Mouse (Mus musculus) embryonic facial prominence, embryonic 13.5 days (tissue): ENCODE measurements around the gene Med16. TPM values are rescaled to one million over a fixed set of nuclear protein-coding genes. Genes with fewer than 3 reads are reported as not detected.
A peak's percentile ranks its signal among the peaks of the same experiment; 100 is the strongest.

Experiments used
- ATAC-seq: fragments of 200-750 bp; cut with Nextera tagmentation; 2 replicates; pipeline ENCODE4 v1.8.0; 2017; ENCODE audit warnings: low read depth; ENCODE audit not compliant: insufficient number of reproducible peaks, insufficient read depth, low FRiP score, low TSS enrichment
- H3K27ac ChIP-seq: fragments of 300-500 bp; sonication (generic); 2 replicates; pipeline ENCODE4 v1.5.1; 2015; ENCODE audit warnings: moderate library complexity, mild to moderate bottlenecking, inconsistent platforms
- H3K27me3 ChIP-seq: fragments of 300-500 bp; sonication (generic); 2 replicates; pipeline ENCODE4 v1.6.1; 2015; ENCODE audit warnings: mild to moderate bottlenecking, inconsistent platforms
- H3K36me3 ChIP-seq: fragments of 300-500 bp; sonication (generic); 2 replicates; pipeline ENCODE4 v1.6.1; 2015; ENCODE audit warnings: mild to moderate bottlenecking, inconsistent platforms
- H3K4me1 ChIP-seq: fragments of 300-500 bp; sonication (generic); 2 replicates; pipeline ENCODE4 v1.6.1; 2015; ENCODE audit warnings: inconsistent platforms
- H3K4me2 ChIP-seq: fragments of 300-500 bp; sonication (generic); 2 replicates; pipeline ENCODE4 v1.6.1; 2015; ENCODE audit warnings: moderate library complexity, mild to moderate bottlenecking, inconsistent platforms
- H3K4me3 ChIP-seq: fragments of 300-500 bp; sonication (generic); 2 replicates; pipeline ENCODE4 v1.5.1; 2015; ENCODE audit warnings: mild to moderate bottlenecking, inconsistent platforms
- H3K9ac ChIP-seq: fragments of 300-500 bp; sonication (generic); 2 replicates; pipeline ENCODE4 v1.6.1; 2015; ENCODE audit warnings: mild to moderate bottlenecking, inconsistent platforms
- H3K9me3 ChIP-seq: fragments of 300-500 bp; sonication (generic); 2 replicates; pipeline ENCODE4 v1.6.1; 2016; ENCODE audit warnings: inconsistent platforms
- WGBS: fragments of 180-500 bp; shearing (Covaris S2); methylation state at CpG from one replicate; pipeline ENCODE4 v1.1.7; 2015; ENCODE audit warnings: mixed read lengths; 5-methylcytosine and 5-hydroxymethylcytosine counted together
- polyA plus RNA-seq: library from polyadenylated mRNA; unstranded; fragments of >200 nt; fragmentation: Nextera tagmentation; extraction: Ambion mirVana; gene quantifications from 2 replicates; pipeline ENCODE4 v1.2.1, GENCODE M21; 2015

Gene Med16
- polyA plus RNA-seq, 1 experiment from 2014 or later = 49.3 TPM

DNA sequence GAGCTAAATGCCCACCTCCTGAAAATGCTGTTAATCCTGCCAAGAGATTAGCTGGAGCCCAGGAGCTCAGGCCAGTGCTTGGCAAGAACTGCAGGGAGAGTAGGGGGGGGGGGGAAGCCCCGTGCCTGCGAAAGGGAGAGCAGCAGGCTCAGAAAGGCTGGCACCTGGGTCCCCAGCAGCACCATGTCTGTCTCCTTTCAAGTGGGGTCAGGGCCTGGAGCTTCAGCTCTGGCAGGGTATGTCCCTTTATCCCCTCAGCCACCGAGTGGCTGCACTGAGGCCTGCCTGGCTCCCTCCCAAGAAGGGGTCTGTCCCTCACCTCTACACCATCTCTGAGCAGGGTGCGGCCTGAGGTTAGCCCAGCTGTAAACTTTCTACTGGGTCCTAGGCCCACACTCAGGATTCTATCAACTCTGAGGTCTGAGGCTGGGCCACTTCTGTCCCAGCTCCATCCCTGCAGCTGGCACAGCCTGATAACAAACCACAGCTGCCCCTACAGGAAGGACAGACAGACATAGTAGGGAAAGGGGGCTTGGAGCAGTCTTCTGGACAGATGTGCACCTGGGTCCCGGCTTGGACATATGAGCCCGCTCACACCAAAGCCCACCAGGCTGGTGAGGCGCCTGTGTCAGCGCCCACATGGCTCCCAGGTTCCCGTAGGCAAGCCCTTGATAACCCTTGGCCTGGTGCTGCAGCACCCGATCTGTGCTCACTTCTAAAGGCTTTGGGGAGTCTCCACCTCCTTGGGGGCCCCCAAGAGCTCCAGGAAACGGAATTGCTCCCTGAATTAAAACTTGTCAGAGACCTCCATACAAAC is 5.6 kb upstream of the Med16 start:
- Histone ChIP-seq H3K9ac (peak overlapping the region; percentile 55), H3K27me3 (peaks cover 22% of the 10 kb centered on the region), H3K4me1 (peaks cover 43% of the 10 kb centered on the region), H3K36me3 (peaks cover 27% of the 10 kb centered on the region), H3K4me2 (no peak overlapping the region), H3K4me3 (no peak overlapping the region), H3K9me3 (no peaks in the 10 kb centered on the region), H3K27ac (no peak overlapping the region)
- WGBS = 70% methylated on average over 11 of the region's 11 CpGs
- ATAC-seq = no peak

DNA sequence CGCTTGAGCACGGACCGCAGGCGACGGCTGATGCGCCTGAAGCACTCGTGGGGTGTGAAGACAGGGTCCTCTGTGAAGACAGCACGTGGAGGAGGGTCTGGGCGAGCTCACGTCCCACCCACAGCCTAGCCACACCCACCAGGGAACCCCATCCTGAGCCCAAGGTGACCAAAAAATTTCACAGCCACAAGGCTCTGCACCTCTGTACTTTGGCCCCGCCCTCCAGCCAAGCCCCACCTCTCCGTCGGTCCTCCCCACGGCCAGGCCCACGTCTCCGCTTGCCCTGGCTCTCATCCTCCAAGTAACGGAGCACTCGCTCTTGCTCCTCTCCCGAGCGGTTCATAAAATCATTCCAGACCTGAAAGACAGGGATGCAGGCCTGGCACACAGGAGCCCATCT is 3.7 kb upstream of the Med16 start:
- no peak overlapping the region for H3K27ac ChIP-seq

DNA sequence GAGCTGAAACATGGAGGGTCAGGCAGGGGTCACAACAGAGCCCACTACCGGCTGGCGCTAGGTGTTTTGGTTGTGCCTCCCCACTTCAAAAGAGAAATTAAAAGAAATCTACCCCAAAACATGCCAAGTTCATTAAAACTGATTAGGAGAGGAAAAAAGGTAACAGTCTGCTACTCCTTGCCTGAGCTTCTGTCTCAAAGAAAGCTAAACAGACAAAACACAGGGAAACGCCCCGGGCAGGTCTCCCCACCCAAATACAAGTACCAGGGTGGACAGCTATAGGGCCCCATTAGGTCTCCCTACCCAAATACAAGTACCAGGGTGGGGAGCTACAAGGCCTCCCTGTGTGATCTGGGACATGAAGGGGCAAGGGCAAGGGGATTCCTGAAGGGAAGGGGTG is 1.8 kb upstream of the Med16 start, which contains the start of gene Gm26602:
Gene Gm26602 (plus strand): TSS at position 301 of the 400 bp plus-strand sequence.
- Histone ChIP-seq H3K4me3 (0 out of 2 replicates have a peak within 1 kb of the TSS, but pooled peaks have one; percentile 23), H3K9me3 (no peaks in the 10 kb centered on the region), H3K27ac (peak within 1 kb of the TSS; percentile 60; the same call in 1 of the 2 replicates), H3K27me3 (no peaks in the 10 kb centered on the region), H3K4me2 (no peak within 1 kb of the TSS), H3K4me1 (peaks cover 22% of the 10 kb centered on the region), H3K36me3 (peaks cover 43% of the 10 kb centered on the region), H3K9ac (no peak within 1 kb of the TSS)
- whole genome bisulfite sequencing = 93% methylated on average over 4 of the region's 4 CpGs
- no peak for ATAC-seq

More for the DNA sequence above, 3.7 kb upstream of the Med16 start:
- H3K4me3 ChIP-seq = no peak overlapping the region
- H3K4me2 ChIP-seq = no peak overlapping the region
- no peaks in the 10 kb centered on the region for H3K9me3 ChIP-seq
- H3K4me1 ChIP-seq = peaks cover 35% of the 10 kb centered on the region
- H3K36me3 ChIP-seq = peaks cover 27% of the 10 kb centered on the region
- H3K27me3 ChIP-seq = peaks cover 3% of the 10 kb centered on the region
- WGBS = 63% methylated on average over 20 of the region's 20 CpGs
- no peak for ATAC-seq
- no peak overlapping the region for H3K9ac ChIP-seq

DNA sequence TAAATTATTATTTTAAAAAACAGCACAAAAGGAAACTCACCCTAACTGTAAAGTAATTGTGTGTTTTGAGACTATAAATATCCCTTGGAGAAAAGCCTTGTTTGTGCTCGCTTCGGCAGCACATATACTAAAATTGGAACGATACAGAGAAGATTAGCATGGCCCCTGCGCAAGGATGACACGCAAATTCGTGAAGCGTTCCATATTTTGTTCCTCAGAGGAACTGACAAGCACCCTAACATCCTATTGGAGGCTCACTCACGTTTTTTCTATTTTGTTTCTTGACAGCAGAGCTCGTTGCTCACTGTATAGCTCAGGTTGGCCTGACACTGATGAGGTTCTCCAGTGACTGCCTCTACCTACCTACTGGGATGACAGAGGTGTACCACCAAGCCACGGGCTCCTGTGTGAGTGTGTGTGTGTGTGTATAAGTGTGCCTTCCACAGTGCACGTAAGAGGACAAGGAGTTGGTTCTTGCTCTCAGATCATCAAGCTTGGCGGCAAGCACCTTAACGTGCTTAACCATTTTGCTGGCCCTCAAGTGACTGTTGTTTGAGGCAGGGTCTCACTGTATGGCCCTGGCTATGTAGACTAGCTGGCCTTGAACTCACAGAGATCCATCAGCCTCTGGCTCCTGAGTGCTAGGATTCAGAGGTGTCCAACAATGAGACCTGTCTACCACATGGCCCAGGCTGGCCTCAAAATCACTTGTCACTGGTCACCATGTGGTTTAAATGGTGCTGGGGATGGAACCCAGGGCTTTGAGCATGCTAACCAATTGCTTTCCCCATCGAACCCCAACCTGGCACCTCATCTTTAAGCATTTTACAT is 584 bp upstream of the Med16 start:
- H3K36me3 ChIP-seq = peaks cover 56% of the 10 kb centered on the region
- ATAC-seq = 0 out of 2 replicates have a peak, but pooled peaks have one; percentile 35
- peak overlapping the region; percentile 16; the same call in 1 of the 2 replicates for H3K9ac ChIP-seq
- H3K27me3 ChIP-seq = no peaks in the 10 kb centered on the region
- peak overlapping the region; percentile 70 for H3K4me3 ChIP-seq
- peak overlapping the region; percentile 53 for H3K4me2 ChIP-seq
- WGBS = 22% methylated on average over 14 of the region's 14 CpGs
- peak overlapping the region; percentile 60 for H3K27ac ChIP-seq
- H3K4me1 ChIP-seq = peaks cover 10% of the 10 kb centered on the region
- no peaks in the 10 kb centered on the region for H3K9me3 ChIP-seq

DNA sequence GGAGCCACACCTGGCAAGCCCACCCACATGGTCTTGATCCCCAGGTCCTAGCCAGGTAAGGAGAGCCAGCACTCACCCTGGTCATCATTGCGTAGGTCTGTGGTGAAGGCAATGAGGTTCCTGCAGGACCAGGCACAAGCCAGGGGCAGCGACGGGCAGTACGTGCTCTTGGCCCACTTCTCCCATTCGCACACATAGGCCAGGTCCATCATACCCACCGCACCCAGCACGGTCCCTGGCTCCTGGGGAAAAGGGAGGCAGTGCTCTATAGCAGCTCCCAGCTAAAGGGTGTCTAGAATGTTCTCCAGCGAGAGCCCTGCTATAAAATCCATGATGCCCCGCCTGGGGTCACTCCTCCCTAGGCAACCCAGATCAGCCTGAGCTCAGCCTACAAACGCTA is 1.3 kb downstream of the Med16 start:
- 92% methylated on average over 10 of the region's 10 CpGs for WGBS

DNA sequence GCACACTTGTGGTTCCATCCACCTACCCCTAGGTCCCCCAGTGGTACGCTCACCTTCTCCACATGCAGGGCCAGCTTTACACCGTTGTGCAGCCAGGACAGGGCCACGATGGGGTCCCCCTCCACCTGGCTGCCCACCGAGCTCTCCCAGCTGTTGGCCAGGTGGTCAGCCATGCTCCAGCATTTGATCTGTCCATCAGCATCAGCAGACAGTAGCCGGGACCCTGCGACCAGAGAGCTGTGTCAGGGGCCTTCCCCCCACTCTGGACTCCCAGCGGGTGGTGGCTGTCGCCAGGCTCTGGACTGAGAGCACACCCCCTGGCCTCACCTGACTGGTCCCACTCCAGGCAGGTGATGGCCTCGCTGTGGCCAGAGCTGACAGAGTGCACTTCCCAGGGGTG is 2.0 kb downstream of the Med16 start:
- Histone ChIP-seq H3K27me3 (no peaks in the 10 kb centered on the region), H3K27ac (no peak overlapping the region), H3K9ac (no peak overlapping the region), H3K4me1 (peaks cover 8% of the 10 kb centered on the region), H3K36me3 (peaks cover 66% of the 10 kb centered on the region), H3K4me3 (no peak overlapping the region), H3K9me3 (no peaks in the 10 kb centered on the region), H3K4me2 (no peak overlapping the region)
- 92% methylated on average over 9 of the region's 9 CpGs for WGBS
- ATAC-seq = no peak

More for the DNA sequence above, 1.3 kb downstream of the Med16 start:
- no peak for ATAC-seq
- Histone ChIP-seq H3K27me3 (no peaks in the 10 kb centered on the region), H3K4me2 (no peak overlapping the region), H3K4me1 (peaks cover 8% of the 10 kb centered on the region), H3K36me3 (peaks cover 69% of the 10 kb centered on the region), H3K9ac (no peak overlapping the region), H3K9me3 (no peaks in the 10 kb centered on the region), H3K27ac (no peak overlapping the region), H3K4me3 (no peak overlapping the region)

DNA sequence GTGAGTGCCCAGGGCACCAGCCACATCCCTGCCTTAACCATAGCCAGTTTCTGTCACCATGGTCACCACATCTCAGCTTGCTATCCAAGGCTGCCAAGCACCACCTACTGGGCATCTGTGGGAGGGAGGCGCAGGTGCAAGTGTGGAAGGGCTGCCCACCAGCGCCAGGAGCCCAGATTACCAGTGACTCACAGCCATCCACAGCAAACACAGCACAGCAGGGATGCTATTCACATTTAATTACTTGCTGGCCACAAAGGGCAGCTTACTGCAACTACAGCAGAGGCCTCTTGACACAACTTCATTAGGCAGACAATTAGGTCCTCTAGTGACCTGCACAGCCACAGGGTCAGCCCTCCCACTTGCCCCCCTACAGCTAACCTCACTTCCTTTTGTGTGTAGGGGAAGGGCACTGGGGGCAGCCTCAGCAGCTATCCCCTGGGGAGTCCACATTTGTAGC is 7.7 kb downstream of the Med16 start:
- Histone ChIP-seq H3K36me3 (peaks cover 91% of the 10 kb centered on the region), H3K9me3 (no peaks in the 10 kb centered on the region), H3K9ac (0 out of 2 replicates have a peak overlapping the region, but pooled peaks have one; percentile 27), H3K27ac (no peak overlapping the region), H3K27me3 (no peaks in the 10 kb centered on the region), H3K4me1 (no peaks in the 10 kb centered on the region), H3K4me2 (no peak overlapping the region), H3K4me3 (no peak overlapping the region)
- WGBS = 26% methylated on average over 2 of the region's 2 CpGs
- ATAC-seq = no peak

- Histone ChIP-seq H3K9me3 (no peaks in the 10 kb centered on the region), H3K4me2 (no peak overlapping the region), H3K4me1 (no peaks in the 10 kb centered on the region), H3K36me3 (peaks cover 76% of the 10 kb centered on the region), H3K27me3 (no peaks in the 10 kb centered on the region), H3K9ac (0 out of 2 replicates have a peak overlapping the region, but pooled peaks have one; percentile 32), H3K27ac (no peak overlapping the region), H3K4me3 (no peak overlapping the region)
- no peak for ATAC-seq
- WGBS = 55% methylated on average over 20 of the region's 20 CpGs
Measured at GRCm38 (mm10) chr10:79897316-79898245, 11.1 kb downstream of the Med16 start.

GRCm38 (mm10) chr10:79896814-79897213 is 11.9 kb downstream of the Med16 start:
- ATAC-seq = no peak
- H3K36me3 ChIP-seq = peaks cover 71% of the 10 kb centered on the region
- H3K27ac ChIP-seq = no peak overlapping the region
- 0 out of 2 replicates have a peak, but pooled peaks cover 2% of the 10 kb centered on the region for H3K4me1 ChIP-seq
- no peak overlapping the region for H3K4me2 ChIP-seq
- no peaks in the 10 kb centered on the region for H3K27me3 ChIP-seq
- 84% methylated on average over 13 of the region's 13 CpGs for WGBS
- H3K4me3 ChIP-seq = no peak overlapping the region
- H3K9ac ChIP-seq = 0 out of 2 replicates have a peak overlapping the region, but pooled peaks have one; percentile 6
- H3K9me3 ChIP-seq = no peaks in the 10 kb centered on the region

DNA sequence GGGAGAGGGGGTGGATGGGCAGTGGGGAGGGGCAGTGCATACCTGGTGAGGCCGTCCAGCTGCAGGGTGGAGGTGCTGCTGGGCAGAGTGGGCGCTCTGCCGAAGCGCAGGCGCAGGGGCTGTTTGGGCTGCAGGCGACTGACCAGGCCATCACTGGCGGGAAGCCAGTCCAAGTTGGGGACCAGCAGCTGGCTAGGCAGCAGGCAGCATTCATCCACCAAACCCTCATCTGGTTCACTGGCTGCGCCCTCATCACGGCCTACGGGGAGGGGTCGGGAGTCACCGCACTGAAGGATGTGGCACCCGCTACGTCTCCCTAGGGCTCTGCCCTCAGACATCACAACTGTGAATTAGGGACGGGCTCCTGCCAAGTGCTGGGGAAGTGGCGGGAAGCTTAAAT is 12.4 kb downstream of the Med16 start:
- H3K9me3 ChIP-seq = no peaks in the 10 kb centered on the region
- H3K36me3 ChIP-seq = peaks cover 67% of the 10 kb centered on the region
- no peak overlapping the region for H3K27ac ChIP-seq
- 0 out of 2 replicates have a peak, but pooled peaks cover 2% of the 10 kb centered on the region for H3K4me1 ChIP-seq
- H3K4me2 ChIP-seq = no peak overlapping the region
- no peak overlapping the region for H3K4me3 ChIP-seq
- no peaks in the 10 kb centered on the region for H3K27me3 ChIP-seq
- 0 out of 2 replicates have a peak overlapping the region, but pooled peaks have one; percentile 6 for H3K9ac ChIP-seq
- WGBS = 89% methylated on average over 16 of the region's 16 CpGs
- ATAC-seq = no peak
